Mouse (Mus musculus): Measurements from ENCODE around the gene Efhd1. TPM values are rescaled to one million over a fixed set of nuclear protein-coding genes. Genes with fewer than 3 reads are reported as not detected.

The Efhd1 gene
- polyA plus RNA-seq (2017; shearing (Covaris generic)) = not detected

GRCm38 (mm10) chr1:87264134-87265006, at the start of gene Efhd1:
Efhd1 (plus strand) TSS chr1:87264363.

GRCm38 (mm10) chr1:87326742-87327163, 62.6 kb downstream of the Efhd1 start, which contains the start of gene Gigyf2:
Gigyf2 (plus strand) TSS chr1:87326998.

Other genes starting within 250 kb of the Efhd1 start
- gene Alppl2, start 174.4 kb upstream of the Efhd1 start, polyA plus RNA-seq (2017; shearing (Covaris generic)) = not detected
- gene Alpi, start 162.8 kb upstream of the Efhd1 start, polyA plus RNA-seq (2017; shearing (Covaris generic)) = not detected
- gene Akp3, start 139.4 kb upstream of the Efhd1 start, polyA plus RNA-seq (2017; shearing (Covaris generic)) = not detected
- gene Ecel1, start 107.8 kb upstream of the Efhd1 start, polyA plus RNA-seq (2017; shearing (Covaris generic)) = 2.1 TPM
- not detected for gene Prss56, start 81.0 kb upstream of the Efhd1 start, polyA plus RNA-seq (2017; shearing (Covaris generic))
- not detected for gene Chrnd, start 73.8 kb upstream of the Efhd1 start, polyA plus RNA-seq (2017; shearing (Covaris generic))
- gene Chrng, start 59.7 kb upstream of the Efhd1 start, polyA plus RNA-seq (2017; shearing (Covaris generic)) = not detected
- gene Eif4e2, start 50.4 kb upstream of the Efhd1 start, polyA plus RNA-seq (2017; shearing (Covaris generic)) = 135 TPM
- gene Gigyf2, start 62.6 kb downstream of the Efhd1 start, polyA plus RNA-seq (2017; shearing (Covaris generic)) = 78.8 TPM
- gene Kcnj13, start 130.4 kb downstream of the Efhd1 start, polyA plus RNA-seq (2017; shearing (Covaris generic)) = 0.67 TPM
- gene Snorc, start 205.9 kb downstream of the Efhd1 start, polyA plus RNA-seq (2017; shearing (Covaris generic)) = not detected
- gene Neu2, start 245.5 kb downstream of the Efhd1 start, polyA plus RNA-seq (2017; shearing (Covaris generic)) = not detected